Mouse (Mus musculus) mouse embryonic stem cell (cell line): ENCODE data around the gene Urb1.

Source experiments
- in situ Hi-C, 2 experiments: fragments of 300-500 bp; cut with MboI; formaldehyde crosslinking; loops; 1 replicate in 1 of 2; 3 replicates in 1 of 2; pipeline ENCODE4 v1.14.3; 2019 to 2020; ENCODE audit warnings: low sequenced_read_pairs in 2 of 2, low pct_unique_long_range_greater_than_20kb in 1 of 2, mixed read lengths in 1 of 2; ENCODE audit not compliant: unreplicated experiment in 1 of 2

The Urb1 gene

DNA sequence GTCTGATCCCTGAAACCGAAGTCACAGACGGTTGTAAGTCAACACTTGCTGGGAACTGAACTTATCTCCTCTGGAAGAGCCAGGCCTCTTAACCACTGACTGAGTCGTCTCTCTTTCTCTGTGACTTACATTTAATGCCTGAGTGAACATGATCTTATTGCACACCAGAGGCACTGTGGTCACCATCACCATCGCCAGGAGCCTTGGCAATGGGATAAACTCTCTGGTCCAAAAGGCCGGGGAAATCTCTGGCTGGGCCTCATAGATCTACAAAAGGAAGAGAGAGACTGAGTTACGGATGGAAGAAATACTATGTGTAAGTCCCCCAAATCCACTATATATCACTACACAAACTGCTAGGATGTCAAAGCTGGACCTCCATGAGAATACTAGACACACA lies 19.3 kb downstream of the Urb1 start:
- in situ Hi-C loops = no loop called here

DNA sequence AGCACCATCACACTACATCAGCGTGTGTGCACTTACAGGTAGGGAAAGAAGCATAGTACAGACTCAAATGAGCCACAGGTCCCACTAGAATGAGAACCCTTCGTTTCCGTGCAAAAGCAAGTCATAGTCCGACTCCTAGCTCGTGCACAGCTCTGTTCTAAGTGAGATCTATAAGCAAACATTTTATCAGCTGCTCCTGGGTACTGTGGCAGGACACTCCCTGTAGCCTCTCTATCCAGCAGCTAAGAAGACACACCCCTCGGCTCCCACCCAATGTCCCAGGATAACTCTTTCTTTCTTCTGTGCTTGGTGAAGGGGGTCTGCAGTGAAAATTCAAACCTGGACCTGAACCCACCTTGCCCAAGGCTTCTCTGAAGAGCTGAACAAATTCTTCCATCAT lies 21.6 kb downstream of the Urb1 start:
- in situ Hi-C loops = no loop called here

DNA sequence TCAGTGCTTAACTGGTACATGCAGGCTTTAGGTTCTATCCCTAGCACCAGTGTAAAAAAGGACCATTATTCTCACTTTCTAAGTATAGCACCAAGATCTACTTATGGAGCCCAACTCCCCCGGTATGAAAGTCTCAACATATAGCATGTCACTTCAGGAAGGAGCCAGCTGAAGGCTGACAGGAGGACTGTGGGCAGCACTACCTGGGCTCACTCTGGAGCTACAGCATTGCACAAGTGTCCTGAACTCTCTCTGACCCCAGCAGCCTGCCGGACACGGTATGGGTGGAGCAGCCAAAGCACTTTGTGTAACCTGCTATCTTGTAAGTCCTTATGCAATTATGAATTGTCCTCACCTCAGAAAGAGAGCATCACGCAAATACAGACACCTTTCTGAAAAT lies 25.0 kb downstream of the Urb1 start:
- in situ Hi-C loops = no loop called here

DNA sequence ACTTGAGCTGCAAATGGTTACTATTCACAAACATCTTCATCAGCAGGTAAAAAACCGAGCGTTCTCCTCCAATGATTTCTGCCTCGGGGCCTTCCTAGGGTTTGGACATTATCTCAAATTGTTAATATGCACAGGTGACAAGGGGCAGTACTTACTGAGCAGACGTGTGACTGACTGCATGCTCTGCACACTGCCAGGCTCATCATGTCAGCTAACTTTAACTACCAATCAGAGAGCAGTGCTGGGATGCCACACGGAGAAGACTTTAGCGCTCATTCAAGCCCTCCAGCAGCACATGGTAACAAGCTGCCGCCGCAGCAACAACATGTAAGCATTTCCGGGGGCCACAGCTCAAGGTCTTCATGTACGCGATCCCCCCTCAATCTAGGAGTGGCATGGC lies 26.9 kb downstream of the Urb1 start:
- in situ Hi-C loops = no loop called here

DNA sequence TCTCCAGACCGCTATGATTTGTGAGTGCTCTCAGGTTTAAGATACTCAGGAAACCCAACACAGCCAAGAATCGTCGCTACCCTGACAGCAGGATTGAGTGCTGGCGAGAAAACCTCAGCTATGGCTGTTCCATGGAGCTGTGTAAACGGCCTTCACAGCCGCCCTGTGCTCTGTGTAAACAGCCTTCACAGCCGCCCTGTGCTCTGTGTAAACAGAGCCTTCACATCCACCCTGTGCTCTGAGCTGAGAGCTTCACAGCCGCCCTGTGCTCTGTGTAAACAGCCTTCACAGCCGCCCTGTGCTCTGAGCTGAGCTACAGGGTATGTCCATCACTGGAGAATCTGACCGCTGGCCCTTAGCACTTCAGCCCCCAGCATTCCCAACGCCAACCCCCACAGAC lies 30.4 kb downstream of the Urb1 start:
- in situ Hi-C loops = no loop called here

DNA sequence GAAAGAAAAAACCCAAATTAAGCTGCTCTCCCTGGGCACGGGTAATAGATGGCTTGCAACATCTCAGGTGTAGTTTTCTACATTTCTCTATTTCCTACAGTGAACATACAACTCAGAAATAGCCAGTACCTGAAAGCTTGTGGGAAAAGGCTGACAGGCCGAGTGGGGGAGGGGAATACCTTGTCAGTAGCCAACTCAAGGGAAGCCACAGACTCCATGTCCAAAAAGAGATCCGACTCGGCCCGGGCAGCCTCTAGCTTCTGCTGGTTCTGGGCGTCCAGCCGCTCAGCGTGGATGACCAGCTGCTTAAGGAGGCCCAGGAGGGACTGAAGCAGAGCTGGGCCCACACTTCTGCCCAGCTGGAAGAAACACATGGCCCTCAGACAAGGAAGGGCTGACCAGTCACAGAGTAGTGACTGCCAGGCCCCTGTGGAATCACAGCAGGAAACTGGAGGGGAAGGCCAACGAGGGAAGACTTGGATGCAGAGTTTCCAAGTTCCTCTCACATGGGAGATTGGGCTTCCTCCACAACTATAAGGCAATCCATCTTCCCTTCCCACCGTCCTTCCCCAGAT lies 34.2 kb downstream of the Urb1 start:
- in situ Hi-C loops = no loop called here

DNA sequence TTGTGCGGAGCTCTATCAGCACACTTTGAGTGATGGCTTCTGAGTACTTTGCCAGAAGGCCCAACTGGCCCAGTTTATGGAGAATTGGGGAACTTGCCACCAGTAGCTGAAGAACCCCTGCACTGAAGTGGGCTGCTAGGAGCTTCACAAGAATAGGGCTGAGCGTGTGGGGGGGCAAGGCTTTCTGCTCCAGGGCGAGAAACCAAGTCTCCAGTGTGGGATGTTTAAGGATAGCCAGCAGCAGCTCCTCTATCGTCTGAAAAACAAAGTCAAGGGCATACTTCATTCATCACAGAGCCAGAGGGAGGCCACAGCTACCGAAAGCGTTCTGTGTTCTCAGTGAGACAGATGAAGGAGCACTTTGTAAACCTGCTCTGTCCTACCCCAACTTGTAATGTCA lies 35.6 kb downstream of the Urb1 start:
- in situ Hi-C loops = no loop called here

DNA sequence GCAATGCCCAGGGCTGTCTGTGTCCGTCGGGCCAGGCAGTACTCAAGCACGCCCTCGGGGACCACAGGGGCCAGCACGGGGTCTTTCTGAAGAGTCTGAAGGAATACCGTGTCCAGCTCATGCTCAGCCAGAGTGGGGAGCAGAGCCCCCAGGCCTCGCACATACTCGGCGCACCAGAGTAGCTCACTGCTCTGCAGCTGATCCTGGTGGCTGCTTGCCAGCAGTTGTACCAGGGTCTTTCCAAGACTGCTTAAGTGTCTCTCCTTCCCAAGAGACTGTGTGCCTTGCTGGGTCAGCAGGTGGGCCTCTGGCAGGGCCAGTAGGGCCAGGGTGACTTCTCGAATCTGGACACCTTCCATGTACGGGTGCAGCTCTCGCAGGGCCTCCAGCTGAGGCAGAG lies 36.0 kb downstream of the Urb1 start:
- in situ Hi-C loops = no loop called here

DNA sequence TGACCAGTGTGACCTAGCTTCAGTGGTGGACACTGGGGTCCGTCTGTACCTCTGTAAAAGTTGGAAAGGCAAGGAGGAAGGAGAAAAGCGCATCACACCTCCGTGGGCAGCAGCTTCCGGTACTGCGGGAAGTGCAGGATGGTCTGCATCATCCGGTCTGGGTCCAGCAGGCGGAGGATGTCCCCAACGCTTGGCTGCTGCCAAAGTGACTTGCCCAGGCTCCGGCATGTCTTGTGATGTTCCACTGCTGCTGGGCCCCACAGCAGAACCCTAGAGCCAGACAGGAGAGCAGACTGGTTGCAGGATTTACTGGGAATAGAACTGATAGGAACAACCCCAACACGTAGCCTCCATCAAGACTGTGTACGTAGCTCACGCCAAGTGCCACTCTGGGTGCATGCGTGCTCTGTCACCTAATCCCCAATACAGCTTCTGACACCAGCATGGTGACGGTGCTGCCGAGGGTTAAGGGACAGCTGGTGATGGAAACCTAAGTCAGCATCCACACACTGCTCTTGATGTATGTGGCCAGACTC lies 43.2 kb downstream of the Urb1 start:
- in situ Hi-C loops = no loop called here

DNA sequence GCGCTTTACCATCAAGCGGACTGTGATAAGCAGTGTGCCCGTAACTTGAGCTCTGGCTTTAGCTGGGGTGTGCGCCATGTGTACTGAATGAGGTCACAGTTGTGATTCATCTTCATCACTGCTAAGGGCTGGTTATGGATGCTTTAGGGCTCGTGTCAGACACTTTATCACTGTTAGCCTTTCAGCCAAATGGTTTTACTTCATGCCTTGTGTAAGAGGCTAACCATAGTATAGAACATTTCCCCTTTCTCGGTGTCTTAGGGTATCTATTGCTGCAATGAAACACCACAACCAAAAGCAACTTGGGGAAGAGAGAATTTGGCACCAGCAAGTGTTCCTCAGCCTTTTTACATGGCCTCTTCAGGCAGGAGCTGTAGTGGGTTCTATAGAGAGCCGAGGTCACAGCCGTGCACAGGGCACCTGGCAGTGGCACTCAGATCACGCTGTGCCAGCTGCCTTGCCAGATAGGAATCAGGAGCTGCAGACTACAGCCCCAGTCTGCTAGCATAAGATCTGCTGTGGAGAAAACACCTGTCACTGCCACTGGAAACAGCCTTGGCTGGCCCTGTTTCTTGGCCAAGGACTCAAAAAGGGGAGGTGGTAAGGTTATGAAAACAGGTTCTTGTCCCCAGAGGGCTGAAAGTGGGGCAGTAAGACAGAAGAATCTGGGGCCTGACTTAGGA lies 44.9 kb downstream of the Urb1 start:
- in situ Hi-C loops = no loop called here

DNA sequence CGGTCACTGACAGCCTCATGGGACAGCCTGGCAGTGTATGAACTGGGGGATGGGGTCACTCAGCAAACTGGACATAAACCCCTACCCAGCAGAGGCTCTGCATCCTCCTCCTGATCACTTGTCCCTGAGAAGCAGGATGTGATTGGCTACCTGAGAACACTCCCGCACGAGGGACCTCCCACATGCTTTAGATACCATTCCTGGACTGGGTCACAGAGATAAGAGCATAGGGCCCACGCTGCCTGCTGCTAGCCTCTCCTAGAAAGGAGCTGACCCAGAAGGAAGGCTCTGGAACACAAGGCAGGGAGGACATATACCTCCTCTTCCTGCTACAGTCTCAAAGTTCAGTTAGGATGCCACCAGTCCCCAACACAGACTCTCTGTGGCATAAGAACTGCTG lies 49.7 kb downstream of the Urb1 start:
- in situ Hi-C loops = no loop called here

DNA sequence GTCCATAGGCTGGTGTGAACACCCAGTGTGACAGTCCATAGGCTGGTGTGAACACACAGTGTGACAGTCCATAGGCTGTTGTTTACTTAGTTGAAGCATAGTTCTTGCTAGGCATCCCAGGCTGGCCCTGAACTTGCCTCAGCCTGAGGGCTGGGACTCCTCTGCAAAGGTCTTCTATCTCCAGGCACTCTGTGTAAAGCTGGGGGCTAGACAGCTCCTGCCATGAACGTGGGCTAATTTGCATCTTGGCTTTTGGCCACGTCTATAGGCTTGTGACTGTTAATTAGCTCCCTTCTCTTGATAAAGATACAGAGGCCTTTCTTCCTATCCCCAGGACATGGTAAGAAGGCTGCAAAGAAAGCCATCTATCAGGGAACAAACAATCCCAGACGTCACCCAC lies 50.9 kb downstream of the Urb1 start:
- in situ Hi-C loops = no loop called here

DNA sequence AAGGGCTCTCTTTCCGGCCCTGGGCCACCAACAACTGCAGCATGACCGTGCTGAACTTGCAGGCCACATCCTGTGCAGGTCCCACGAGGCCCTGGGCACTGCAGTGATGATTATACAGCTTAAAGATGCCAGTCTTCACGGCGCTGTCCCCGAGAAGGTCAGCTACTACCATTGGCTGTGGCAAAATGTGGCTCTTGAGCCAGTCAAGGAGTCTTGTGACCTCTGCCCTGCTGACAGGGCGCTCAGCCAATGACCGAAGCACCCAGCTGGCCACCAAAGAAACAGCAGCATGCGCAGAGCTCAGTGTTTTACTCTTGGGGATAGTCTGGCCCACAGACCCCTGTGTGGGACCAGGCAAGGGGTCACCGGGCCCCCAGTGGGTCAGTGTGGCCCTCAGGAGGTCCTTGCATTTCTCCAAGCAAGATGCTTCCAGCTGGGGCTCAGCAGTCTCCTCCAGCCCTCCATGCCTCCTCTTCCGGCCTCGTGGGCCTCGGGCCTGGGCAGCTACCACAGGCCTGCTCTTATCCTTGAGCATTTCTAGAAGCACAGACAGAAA lies 56.7 kb downstream of the Urb1 start:
- in situ Hi-C loops = no loop called here

DNA sequence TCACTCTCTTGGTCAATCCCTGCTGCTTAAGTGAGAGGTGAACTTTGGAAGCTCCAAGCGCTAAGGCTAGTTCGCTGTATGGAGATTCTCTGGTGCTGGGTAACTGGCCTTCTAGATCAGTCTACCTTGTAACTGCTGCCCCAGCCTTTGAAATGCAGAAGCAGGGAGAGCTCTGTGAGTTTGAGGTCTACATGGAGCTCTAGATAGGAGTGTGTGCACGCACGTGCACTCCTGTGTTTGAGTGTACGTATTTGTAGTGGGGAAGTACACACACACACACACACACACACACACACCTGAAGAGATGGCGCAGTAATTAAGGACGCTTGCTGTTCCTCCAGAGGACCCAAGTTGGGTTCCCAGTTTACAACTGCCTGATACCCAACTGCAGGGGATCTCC lies 62.0 kb downstream of the Urb1 start:
- in situ Hi-C loops = no loop called here

DNA sequence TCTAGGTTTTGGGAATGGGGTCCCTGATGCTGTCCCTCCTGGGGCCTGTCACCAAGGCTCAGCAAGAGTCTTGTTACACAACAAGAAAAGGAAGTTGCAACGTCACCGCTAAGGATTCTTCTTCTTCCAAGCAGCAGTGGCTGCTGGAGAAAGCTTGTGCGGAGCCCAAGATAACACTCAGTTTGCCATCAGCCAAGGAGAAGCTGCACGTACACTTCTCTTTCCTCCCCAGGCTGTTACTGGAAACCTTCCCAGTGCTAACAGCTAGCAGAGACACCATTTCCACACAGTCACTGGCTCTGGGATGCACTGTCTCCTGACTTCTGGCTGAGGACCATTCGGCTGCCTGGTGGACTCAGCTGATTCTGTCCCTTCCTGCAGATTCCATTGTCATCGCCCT lies 63.1 kb downstream of the Urb1 start:
- in situ Hi-C loops = no loop called here

DNA sequence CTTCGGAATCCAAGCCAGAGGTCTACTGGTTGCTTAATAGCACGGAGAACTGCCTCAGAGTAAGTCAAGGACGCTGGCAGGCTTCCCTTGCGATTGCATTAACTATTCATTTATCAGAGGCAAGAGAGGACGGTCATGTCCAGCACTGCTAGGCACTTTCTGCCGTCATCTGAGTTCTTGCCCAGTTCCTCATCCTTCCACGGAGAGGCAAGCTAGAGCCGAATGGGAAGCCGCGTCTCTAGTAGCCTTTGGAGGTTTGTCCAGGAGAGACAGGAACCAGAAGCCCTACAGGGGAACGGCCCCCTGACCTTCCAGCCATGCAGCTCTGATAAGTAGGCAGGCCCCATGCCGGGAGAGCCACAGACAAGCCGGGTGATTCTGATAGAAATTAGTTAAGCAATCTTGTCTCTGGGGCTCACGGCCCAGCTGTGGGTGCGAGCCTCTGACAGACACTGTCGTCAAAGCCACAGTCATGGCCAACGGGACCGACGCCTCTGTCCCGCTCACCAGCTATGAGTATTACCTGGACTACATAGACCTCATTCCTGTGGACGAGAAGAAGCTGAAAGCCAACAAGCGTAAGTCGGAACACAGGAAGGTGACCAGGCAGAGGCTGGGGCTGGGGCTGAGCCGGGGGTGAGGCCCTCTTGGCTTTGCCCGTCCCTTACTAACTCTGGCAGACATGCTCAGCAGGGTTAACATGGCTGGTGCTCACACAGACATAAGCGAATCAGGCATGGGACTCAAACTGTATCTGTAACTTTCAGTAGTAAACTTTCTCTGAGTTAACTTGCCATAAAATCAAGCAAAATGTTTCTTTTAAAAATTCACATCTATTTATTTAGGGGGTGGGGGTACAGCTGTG lies 71.9 kb downstream of the Urb1 start, which contains the start of gene Mrap:
Gene Mrap, plus strand, starts transcription at position 116 of the 865 bp plus-strand sequence.
- in situ Hi-C loops = no loop called here

DNA sequence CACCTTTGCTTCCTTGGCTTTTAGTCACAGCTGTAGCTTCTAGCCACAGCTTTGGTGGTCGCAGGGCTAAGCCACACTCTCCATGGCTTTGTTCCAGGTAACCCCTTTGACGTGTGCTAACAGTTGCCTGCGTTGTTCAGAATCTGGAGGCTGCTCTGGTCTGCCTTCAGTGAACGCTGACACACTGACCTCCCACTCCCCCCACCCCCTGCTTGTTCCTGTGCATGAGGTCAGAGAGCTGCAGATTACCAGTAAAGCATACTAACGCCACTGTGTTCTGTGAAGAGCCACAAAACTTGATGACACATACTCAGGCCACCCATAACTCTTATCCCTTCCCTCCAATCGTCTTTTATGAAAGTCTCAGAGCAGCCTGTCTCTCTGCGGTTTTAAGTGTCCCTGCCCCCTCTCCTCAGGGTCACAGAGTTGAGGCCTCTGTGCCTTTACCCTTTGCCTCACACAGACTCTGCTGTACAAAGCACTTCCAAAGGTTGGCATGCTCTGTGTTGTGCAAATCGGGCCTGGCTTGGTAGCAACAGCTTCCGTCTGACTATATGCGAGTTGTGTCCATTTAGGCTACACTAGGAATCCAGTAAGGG lies 73.4 kb downstream of the Urb1 start:
- in situ Hi-C loops = no loop called here

DNA sequence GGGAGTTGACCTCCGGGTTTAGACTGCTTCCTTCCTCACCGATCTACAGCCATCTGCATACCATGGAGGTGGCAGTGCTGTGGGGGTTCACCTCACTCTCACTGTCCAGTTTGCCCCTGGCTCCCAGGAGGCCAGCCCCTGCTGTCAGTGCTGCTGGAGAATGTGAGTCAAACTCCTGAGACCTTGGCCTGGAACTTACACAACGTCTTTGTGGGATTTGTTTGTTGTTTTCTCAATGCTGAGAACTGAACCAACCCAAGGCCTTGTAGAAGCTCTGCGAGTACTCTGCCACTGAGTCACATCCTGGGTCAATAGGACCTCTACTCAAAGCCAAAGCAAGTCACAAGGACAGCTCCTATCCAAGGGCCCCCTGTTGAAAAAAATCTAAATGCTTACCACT lies 74.6 kb downstream of the Urb1 start:
- in situ Hi-C loops = no loop called here
